Mouse (Mus musculus): ENCODE measurements at regions not wholly inside any gene's neighbourhood (a gene's known extent, or its start where the extent isn't known, plus 50 kb on each side); places are given as distances from the start of the nearest gene placed in this dataset.

- peaks cover 7% of the 10 kb centered on the region; the same call in 1 of the 2 replicates for H3K4me1 ChIP-seq (ENCODE audit: control insufficient read depth, insufficient read depth, low read length)
- peak overlapping the region; percentile 17; the same call in 1 of the 2 replicates for H3K4me3 ChIP-seq (ENCODE audit: insufficient read depth, low read depth, low read length)
- 10% methylated on average over 3 of the region's 3 CpGs for WGBS
- TF ChIP-seq POLR2A (IDR thresholded peaks at IDR 0.05; ENCODE audit: insufficient read depth, low read depth, low read length) (no peak), CTCF (IDR thresholded peaks at IDR 0.05; ENCODE audit: insufficient read depth, low read depth, low read length) (no peak)
- no peak overlapping the region for H3K27ac ChIP-seq (ENCODE audit: insufficient read depth, low read depth, low read length)
Measured at GRCm38 (mm10) chr9:31688398-31688705, 224.1 kb upstream of the Tmem45b start.

GRCm38 (mm10) chr9:31687686-31688397 lies 223.6 kb upstream of the Tmem45b start:
- Histone ChIP-seq H3K4me1 (ENCODE audit: control insufficient read depth, insufficient read depth, low read length) (peaks cover 9% of the 10 kb centered on the region; the same call in 1 of the 2 replicates), H3K27ac (ENCODE audit: insufficient read depth, low read depth, low read length) (no peak overlapping the region), H3K4me3 (ENCODE audit: insufficient read depth, low read depth, low read length) (peak overlapping the region; percentile 17; the same call in 1 of the 2 replicates)
- WGBS = 34% methylated on average over 17 of the region's 17 CpGs
- TF ChIP-seq POLR2A (IDR thresholded peaks at IDR 0.05; ENCODE audit: insufficient read depth, low read depth, low read length) = no peak
- no peak for TF ChIP-seq CTCF (IDR thresholded peaks at IDR 0.05; ENCODE audit: insufficient read depth, low read depth, low read length)

- WGBS = 87% methylated on average over 5 of the region's 5 CpGs
- TF ChIP-seq CTCF (IDR thresholded peaks at IDR 0.05; ENCODE audit: insufficient read depth, low read depth, low read length) (no peak), POLR2A (IDR thresholded peaks at IDR 0.05; ENCODE audit: insufficient read depth, low read depth, low read length) (no peak)
- Histone ChIP-seq H3K4me1 (ENCODE audit: control insufficient read depth, insufficient read depth, low read length) (peaks cover 9% of the 10 kb centered on the region; the same call in 1 of the 2 replicates), H3K4me3 (ENCODE audit: insufficient read depth, low read depth, low read length) (no peak overlapping the region), H3K27ac (ENCODE audit: insufficient read depth, low read depth, low read length) (no peak overlapping the region)
Measured at GRCm38 (mm10) chr9:31686466-31686865, 222.2 kb upstream of the Tmem45b start.

GRCm38 (mm10) chr9:31684812-31685188 lies 220.5 kb upstream of the Tmem45b start:
- no peak overlapping the region for H3K27ac ChIP-seq (ENCODE audit: insufficient read depth, low read depth, low read length)
- TF ChIP-seq POLR2A (IDR thresholded peaks at IDR 0.05; ENCODE audit: insufficient read depth, low read depth, low read length) (no peak), CTCF (IDR thresholded peaks at IDR 0.05; ENCODE audit: insufficient read depth, low read depth, low read length) (no peak)
- H3K4me3 ChIP-seq (ENCODE audit: insufficient read depth, low read depth, low read length) = no peak overlapping the region
- 47% methylated on average over 8 of the region's 8 CpGs for WGBS
- peaks cover 9% of the 10 kb centered on the region; the same call in 1 of the 2 replicates for H3K4me1 ChIP-seq (ENCODE audit: control insufficient read depth, insufficient read depth, low read length)

GRCm38 (mm10) chr9:31684099-31684811 lies 220.0 kb upstream of the Tmem45b start:
- peaks cover 9% of the 10 kb centered on the region; the same call in 1 of the 2 replicates for H3K4me1 ChIP-seq (ENCODE audit: control insufficient read depth, insufficient read depth, low read length)
- 47% methylated on average over 18 of the region's 18 CpGs for WGBS

GRCm38 (mm10) chr9:31683302-31684081 lies 219.2 kb upstream of the Tmem45b start:
- Histone ChIP-seq H3K4me1 (ENCODE audit: control insufficient read depth, insufficient read depth, low read length) (peaks cover 9% of the 10 kb centered on the region; the same call in 1 of the 2 replicates), H3K27ac (ENCODE audit: insufficient read depth, low read depth, low read length) (no peak overlapping the region), H3K4me3 (ENCODE audit: insufficient read depth, low read depth, low read length) (no peak overlapping the region)
- TF ChIP-seq POLR2A (IDR thresholded peaks at IDR 0.05; ENCODE audit: insufficient read depth, low read depth, low read length) = no peak
- TF ChIP-seq CTCF (IDR thresholded peaks at IDR 0.05; ENCODE audit: insufficient read depth, low read depth, low read length) = no peak
- WGBS = 45% methylated on average over 19 of the region's 19 CpGs

More at GRCm38 (mm10) chr9:31684099-31684811, 220.0 kb upstream of the Tmem45b start:
- Histone ChIP-seq H3K4me3 (ENCODE audit: insufficient read depth, low read depth, low read length) (no peak overlapping the region), H3K27ac (ENCODE audit: insufficient read depth, low read depth, low read length) (no peak overlapping the region)
- TF ChIP-seq CTCF (IDR thresholded peaks at IDR 0.05; ENCODE audit: insufficient read depth, low read depth, low read length) = no peak
- TF ChIP-seq POLR2A (IDR thresholded peaks at IDR 0.05; ENCODE audit: insufficient read depth, low read depth, low read length) = no peak

- peaks cover 6% of the 10 kb centered on the region; the same call in 1 of the 2 replicates for H3K4me1 ChIP-seq (ENCODE audit: control insufficient read depth, insufficient read depth, low read length)
- TF ChIP-seq CTCF (IDR thresholded peaks at IDR 0.05; ENCODE audit: insufficient read depth, low read depth, low read length) = no peak
- TF ChIP-seq POLR2A (IDR thresholded peaks at IDR 0.05; ENCODE audit: insufficient read depth, low read depth, low read length) = no peak
- no peak overlapping the region for H3K27ac ChIP-seq (ENCODE audit: insufficient read depth, low read depth, low read length)
- H3K4me3 ChIP-seq (ENCODE audit: insufficient read depth, low read depth, low read length) = no peak overlapping the region
- 34% methylated on average over 6 of the region's 6 CpGs for WGBS
Measured at GRCm38 (mm10) chr9:31682893-31683292, 218.6 kb upstream of the Tmem45b start.

- Histone ChIP-seq H3K4me1 (ENCODE audit: control insufficient read depth, insufficient read depth, low read length) (no peaks in the 10 kb centered on the region), H3K4me3 (ENCODE audit: insufficient read depth, low read depth, low read length) (no peak overlapping the region), H3K27ac (ENCODE audit: insufficient read depth, low read depth, low read length) (no peak overlapping the region)
- TF ChIP-seq POLR2A (IDR thresholded peaks at IDR 0.05; ENCODE audit: insufficient read depth, low read depth, low read length) (no peak), CTCF (IDR thresholded peaks at IDR 0.05; ENCODE audit: insufficient read depth, low read depth, low read length) (no peak)
Measured at GRCm38 (mm10) chr9:31677150-31677549, 212.9 kb upstream of the Tmem45b start.
